Comparison of ENCODE assay signal across 9 mouse cellular contexts in the genomic region with DNA sequence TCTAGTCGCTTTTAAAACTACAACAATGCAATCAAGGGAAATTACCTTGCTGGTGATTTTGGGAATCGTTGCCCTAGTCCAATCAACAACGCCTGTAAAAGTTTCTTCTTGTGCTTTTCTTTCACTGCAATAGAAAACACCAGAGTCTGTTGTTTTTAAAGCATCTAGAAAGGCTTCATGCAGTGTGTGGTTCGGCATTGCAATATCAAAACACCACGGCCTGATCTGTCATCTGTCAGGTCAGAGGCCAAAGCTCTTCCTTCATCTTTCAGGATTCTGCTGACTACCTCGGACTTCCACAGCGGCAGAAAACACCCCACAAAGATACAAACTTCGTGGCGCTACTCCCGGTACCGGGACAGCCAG. TPM values are rescaled to one million over a fixed set of nuclear protein-coding genes. Genes with fewer than 3 reads are reported as not detected.
DNase-seq lines count a peak whose midpoint lies in the region; ATAC-seq lines count a peak whose summit lies in the region.
"Had no signal": no experiment of that assay in that cellular context is flagged by ENCODE, and none has a peak within 500 bp of the region (broad histone marks: within the 10 kb centered on the region; RNA-seq: fewer than 3 reads in every experiment).

No protein-coding gene starts in this region.

- no peaks in the 10 kb centered on the region for H3K9me3 ChIP-seq in kidney, embryonic 15.5 days (replicated peaks)
- H3K9me3 ChIP-seq in hindbrain, embryonic 13.5 days: no peaks in the 10 kb centered on the region
- H3K9me3 ChIP-seq in midbrain, embryonic 15.5 days: no peaks in the 10 kb centered on the region

- H3K4me1 ChIP-seq in kidney, embryonic 15.5 days: peaks cover 16% of the 10 kb centered on the region
- peaks cover 31% of the 10 kb centered on the region for H3K4me1 ChIP-seq in hindbrain, embryonic 13.5 days (replicated peaks)
- H3K4me1 ChIP-seq in midbrain, embryonic 15.5 days: peaks cover 27% of the 10 kb centered on the region

- 3% methylated on average over 11 of the region's 11 CpGs for WGBS in kidney, embryonic 15.5 days
- WGBS in hindbrain, embryonic 13.5 days: 5% methylated on average over 11 of the region's 11 CpGs
- WGBS in midbrain, embryonic 15.5 days: 6% methylated on average over 11 of the region's 11 CpGs

- peak overlapping the region; percentile 89 for H3K9ac ChIP-seq in kidney, embryonic 15.5 days
- H3K9ac ChIP-seq in hindbrain, embryonic 13.5 days: peak overlapping the region; percentile 94
- peak overlapping the region; percentile 92 for H3K9ac ChIP-seq in midbrain, embryonic 15.5 days

- H3K27ac ChIP-seq in kidney, embryonic 15.5 days: peak overlapping the region; percentile 98
- peak overlapping the region; percentile 98 for H3K27ac ChIP-seq in hindbrain, embryonic 13.5 days
- H3K27ac ChIP-seq in midbrain, embryonic 15.5 days: peak overlapping the region; percentile 97

- H3K4me3 ChIP-seq in kidney, embryonic 15.5 days (replicated peaks): peak overlapping the region; percentile 99
- H3K4me3 ChIP-seq in hindbrain, embryonic 13.5 days: peak overlapping the region; percentile 94
- peak overlapping the region; percentile 98 for H3K4me3 ChIP-seq in midbrain, embryonic 15.5 days

- DNase-seq in kidney, postnatal 36 days: no peak
- DNase-seq in R1 (ENCODE audit: low read depth, low spot score): peak; percentile 55
- DNase-seq in B cell, adult 2 months: no peak
- DNase-seq in thymus, adult 18-20 months: no peak

- ATAC-seq in kidney, embryonic 15.5 days (replicated peaks; ENCODE audit: low FRiP score): no peak
- no peak for ATAC-seq in hindbrain, embryonic 13.5 days (ENCODE audit: low FRiP score)
- ATAC-seq in midbrain, embryonic 15.5 days (replicated peaks): no peak
- no peak for ATAC-seq in erythroid progenitor cell, adult 5-6 weeks (replicated peaks; ENCODE audit: low FRiP score, poor library complexity, severe bottlenecking)

- H3K27me3 ChIP-seq in kidney, embryonic 15.5 days: no peaks in the 10 kb centered on the region
- H3K27me3 ChIP-seq in hindbrain, embryonic 13.5 days: no peaks in the 10 kb centered on the region
- no peaks in the 10 kb centered on the region for H3K27me3 ChIP-seq in midbrain, embryonic 15.5 days (replicated peaks)

- H3K4me2 ChIP-seq in kidney, embryonic 15.5 days: peak overlapping the region; percentile 93
- H3K4me2 ChIP-seq in hindbrain, embryonic 13.5 days: peak overlapping the region; percentile 84
- peak overlapping the region; percentile 75 for H3K4me2 ChIP-seq in midbrain, embryonic 15.5 days

- H3K36me3 ChIP-seq in kidney, embryonic 15.5 days: no peaks in the 10 kb centered on the region
- H3K36me3 ChIP-seq in hindbrain, embryonic 13.5 days: no peaks in the 10 kb centered on the region
- no peaks in the 10 kb centered on the region for H3K36me3 ChIP-seq in midbrain, embryonic 15.5 days (replicated peaks)

RNA-seq across cellular contexts. Expression of gene Clock, which starts 1.2 kb away (rescaled TPM):
- 11.0 and 11.3 TPM in 2 replicates for polyA plus RNA-seq in kidney, embryonic 15.5 days (2015; fragmentation: Nextera tagmentation; extraction: Ambion mirVana)
- polyA plus RNA-seq in hindbrain, embryonic 13.5 days (2015; fragmentation: Nextera tagmentation; extraction: Ambion mirVana): 14.5 and 15.6 TPM in 2 replicates
- polyA plus RNA-seq in midbrain, embryonic 15.5 days (2015; fragmentation: Nextera tagmentation; extraction: Ambion mirVana): 15.0 and 16.8 TPM in 2 replicates
- total RNA-seq in erythroid progenitor cell, adult 5-6 weeks (2015; ENCODE audit: low replicate concordance): 1.8 and 10.9 TPM in 2 replicates
- total RNA-seq in erythroid progenitor cell, adult 5-6 weeks (2017; ENCODE audit: low replicate concordance): 1.0 and 1.1 TPM in 2 replicates

RNA-seq across cellular contexts. Expression of gene Pdcl2, which starts 27.6 kb away (rescaled TPM):
- not detected in 2 replicates for polyA plus RNA-seq in kidney, embryonic 15.5 days (2015; fragmentation: Nextera tagmentation; extraction: Ambion mirVana)
- polyA plus RNA-seq in hindbrain, embryonic 13.5 days (2015; fragmentation: Nextera tagmentation; extraction: Ambion mirVana): not detected in 2 replicates
- polyA plus RNA-seq in midbrain, embryonic 15.5 days (2015; fragmentation: Nextera tagmentation; extraction: Ambion mirVana): not detected in 2 replicates
- total RNA-seq in erythroid progenitor cell, adult 5-6 weeks (2015; ENCODE audit: low replicate concordance): not detected in 2 replicates
- not detected in 2 replicates for total RNA-seq in erythroid progenitor cell, adult 5-6 weeks (2017; ENCODE audit: low replicate concordance)
- total RNA-seq: layer of hippocampus, postnatal 14 days had no signal
